Mouse (Mus musculus) common myeloid progenitor, adult 5-6 weeks (primary cell): ENCODE measurements around the gene Fam198a. TPM values are rescaled to one million over a fixed set of nuclear protein-coding genes. Genes with fewer than 3 reads are reported as not detected.

ENCODE experiments used
- ATAC-seq: replicated peaks from 2 replicates; pipeline ENCODE4 v1.8.0; 2016; ENCODE audit warnings: low read depth, mild to moderate bottlenecking, moderate TSS enrichment, inconsistent platforms; ENCODE audit not compliant: poor library complexity, severe bottlenecking
- total RNA-seq: library from RNA; stranded (forward); fragments of 200-1000, 187-1606 nt; gene quantifications from 2 replicates; pipeline ENCODE4 v1.2.3, GENCODE M21; 2017

Fam198a gene
- total RNA-seq, 1 experiment from 2014 or later = not detected

DNA sequence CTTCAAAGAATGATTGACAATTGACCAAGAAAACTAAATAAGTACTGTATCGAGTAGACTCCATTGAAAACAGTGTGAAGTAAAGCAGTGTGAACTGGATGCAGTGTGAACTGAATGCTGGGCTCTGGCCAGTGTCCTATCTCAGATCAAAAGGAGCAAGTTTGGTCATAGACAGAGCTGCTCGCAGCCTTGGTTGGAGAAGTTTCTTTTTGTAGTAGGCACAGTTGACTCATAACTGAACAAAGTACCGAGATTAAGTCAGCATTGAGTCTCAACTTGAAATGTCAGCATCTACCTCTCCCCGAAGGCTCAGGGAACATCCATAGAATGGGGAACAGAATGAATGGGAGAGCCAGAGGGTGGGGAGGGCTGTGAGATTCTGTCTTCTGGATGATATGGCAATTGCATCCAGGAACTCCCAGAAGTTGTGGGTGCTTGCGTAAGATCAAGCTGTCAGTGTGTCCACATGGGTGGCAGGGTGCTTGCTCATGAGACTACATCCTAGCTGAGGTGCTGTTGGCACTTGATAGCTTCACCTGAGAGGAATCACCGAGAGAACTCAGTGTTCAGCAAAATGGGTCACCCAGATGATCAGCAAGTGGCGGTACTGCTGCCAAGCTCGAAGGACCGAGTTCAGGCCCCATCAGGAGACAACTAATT lies 25.8 kb upstream of the Fam198a start:
- no peak for ATAC-seq

DNA sequence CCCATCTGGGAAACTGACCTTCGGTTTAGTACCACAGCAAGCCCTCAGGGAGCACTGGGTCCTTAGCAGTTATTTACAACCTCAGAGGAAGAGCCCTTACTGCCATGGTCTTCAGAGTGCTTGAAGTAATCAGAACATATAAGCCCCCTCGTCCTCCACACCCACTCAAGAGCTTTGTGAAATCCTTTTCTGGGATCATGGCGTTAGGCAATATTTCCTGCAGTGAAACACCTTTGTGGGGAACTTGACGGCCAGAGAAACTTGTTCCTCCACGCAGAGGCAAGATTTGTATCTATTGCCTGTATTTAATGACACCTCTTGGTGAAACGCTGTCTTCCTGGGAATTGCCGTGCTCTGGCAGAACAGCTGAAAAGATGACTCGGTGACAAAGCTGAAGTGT lies 24.8 kb upstream of the Fam198a start:
- ATAC-seq = no peak

DNA sequence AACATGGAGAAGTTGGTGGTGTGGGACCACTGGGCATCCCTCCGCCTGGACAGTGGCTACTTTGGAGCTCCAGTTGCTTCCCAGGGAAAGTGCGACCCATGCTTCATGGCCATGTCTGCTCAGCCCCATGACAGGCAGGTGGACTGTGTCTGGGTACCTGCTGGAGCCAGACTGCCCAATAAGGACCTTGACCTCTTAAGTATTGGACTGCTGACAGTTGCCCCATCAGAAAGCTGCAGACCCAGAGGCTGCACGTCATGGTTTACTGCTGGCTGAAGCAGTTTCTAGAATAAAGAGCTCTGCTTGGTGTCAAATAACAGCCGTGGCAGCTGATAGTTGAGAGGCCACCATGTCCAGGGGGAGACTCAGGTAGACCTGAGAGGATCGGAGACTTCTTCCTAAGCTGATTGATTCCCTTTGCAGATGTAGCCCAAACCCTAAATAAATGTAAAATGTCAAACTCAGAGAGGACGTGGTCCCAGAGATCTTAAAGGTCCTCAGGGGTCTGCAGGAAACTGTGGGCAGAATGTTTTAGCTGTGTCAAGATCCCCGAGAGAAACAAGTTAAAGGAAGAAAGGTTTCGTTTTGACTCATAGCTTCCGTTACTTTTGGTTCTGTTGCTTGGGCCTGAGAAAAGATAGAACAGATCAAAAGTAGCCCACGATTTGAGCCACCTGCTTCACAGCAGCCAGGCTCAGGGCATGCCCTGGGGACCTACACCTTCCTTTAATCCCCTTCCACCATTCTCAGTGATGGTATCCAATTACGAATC lies 24.0 kb upstream of the Fam198a start:
- ATAC-seq = no peak; the same call in 1 of the 2 replicates

DNA sequence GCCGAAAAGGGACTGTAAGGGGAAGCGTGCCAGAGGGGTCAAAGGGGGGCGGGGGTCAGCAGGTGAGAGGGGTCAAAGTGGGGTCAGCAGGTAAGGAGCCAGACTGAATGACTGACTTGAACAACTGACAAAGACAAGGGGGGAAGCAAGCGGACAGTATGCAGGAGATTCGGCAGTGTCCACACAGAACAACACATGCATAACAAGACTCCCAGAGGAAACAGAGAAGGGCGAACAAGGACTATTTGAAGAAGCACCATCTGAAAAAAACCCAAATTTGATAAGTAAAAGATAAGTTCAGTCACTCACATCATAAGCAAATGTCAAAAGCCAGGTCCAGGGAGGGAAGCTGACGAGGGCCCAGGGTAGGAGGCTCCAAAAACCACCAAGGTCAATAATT lies 23.1 kb upstream of the Fam198a start:
- no peak for ATAC-seq

DNA sequence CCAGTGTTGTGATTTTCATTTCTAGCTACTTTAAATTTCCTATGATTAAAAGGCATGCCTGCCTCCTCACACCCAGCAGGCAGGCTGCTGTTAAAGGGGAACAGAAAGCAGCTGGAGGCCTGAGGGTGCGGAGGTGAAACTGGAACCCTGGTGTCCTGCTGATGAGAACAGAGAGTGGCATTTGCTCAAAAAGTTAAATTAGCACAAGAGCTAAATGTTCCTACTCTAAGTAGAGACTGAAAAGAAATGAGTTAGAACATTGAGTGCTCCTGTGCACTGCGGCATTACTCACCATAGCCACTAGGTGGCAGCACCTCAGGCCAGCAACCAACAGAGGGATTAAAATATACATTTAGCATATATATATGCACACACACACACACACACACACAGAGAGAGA lies 22.3 kb upstream of the Fam198a start:
- ATAC-seq = peak; percentile 89

DNA sequence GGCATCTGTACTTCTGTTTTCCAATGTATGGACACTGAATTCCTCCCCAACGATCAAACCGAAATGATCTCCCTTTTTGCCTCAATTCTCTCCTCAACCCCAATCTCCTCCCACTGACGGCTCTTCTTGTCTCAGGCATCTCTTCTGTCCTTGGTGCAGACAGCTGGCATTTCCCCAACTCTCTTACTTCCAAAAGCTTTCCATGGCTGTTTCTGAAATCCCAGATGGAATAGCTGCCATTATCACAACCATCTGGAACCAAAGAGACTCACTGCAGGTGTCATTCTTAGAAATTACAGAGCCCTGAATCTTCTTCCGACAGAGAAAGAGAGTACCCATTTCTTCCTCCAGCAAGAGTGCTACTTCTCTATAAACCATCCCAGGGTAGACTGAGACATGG lies 15.9 kb upstream of the Fam198a start:
- no peak for ATAC-seq

DNA sequence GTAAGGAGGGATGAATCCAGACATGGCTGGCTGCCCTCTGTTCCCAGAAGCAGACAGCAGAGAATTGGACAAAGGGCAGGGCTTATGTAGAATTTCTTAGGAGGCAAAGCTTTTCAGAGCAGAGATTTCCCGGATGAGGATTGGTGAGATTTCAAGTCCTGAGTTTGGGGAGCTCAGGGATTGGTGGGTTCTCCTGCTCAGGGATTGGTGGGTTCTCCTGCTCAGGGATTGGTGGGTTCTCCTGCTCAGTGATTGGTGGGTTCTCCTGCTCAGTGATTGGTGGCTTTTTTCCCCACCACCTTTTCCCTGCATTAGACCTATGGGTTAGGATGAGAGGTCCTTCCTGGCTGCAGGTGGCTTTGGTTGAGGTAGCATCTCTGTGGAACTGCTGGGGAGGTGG lies 13.8 kb upstream of the Fam198a start:
- ATAC-seq = no peak

DNA sequence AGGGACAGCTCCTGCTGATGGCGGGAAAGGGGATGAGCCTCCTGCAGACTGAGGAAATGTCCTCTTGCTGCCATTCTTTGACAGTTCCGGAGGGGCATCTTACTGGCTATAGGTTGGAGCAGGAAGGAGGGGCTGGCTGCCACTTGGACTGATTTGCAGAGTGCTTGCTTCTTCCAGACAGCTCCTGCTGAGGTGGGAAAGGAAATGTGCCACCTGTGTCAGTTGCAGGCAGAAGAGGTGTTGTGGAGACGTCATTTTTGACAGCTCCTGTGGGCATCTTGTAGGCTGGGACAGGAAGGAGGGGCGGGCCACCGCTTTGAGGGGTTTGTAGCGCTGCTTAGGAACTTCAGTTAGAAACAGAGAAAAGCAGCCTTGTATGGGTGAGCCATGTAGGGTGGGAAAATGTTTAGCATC lies 13.3 kb upstream of the Fam198a start:
- peak; percentile 40; the same call in 1 of the 2 replicates for ATAC-seq

DNA sequence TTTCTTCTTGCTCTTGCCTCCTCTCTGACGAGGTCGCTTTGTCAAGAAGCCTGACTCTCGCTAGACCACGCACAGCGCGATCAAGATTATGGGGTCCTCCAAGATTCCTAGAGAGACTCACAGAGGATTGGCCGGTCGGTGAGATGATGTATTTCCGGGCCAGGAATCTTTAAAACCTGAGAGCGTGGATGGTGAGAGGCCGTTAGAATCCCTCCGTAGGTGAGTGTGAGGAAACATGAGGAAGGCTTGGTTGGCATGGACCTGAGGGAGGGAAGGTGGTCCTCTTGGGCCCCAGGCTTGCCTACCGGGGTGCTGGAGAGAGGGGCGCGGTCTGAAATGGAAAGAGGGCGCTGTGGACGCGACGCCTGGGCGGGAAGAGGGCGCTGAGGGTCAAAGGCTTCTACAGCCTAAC lies 12.8 kb upstream of the Fam198a start:
- peak; percentile 77 for ATAC-seq

DNA sequence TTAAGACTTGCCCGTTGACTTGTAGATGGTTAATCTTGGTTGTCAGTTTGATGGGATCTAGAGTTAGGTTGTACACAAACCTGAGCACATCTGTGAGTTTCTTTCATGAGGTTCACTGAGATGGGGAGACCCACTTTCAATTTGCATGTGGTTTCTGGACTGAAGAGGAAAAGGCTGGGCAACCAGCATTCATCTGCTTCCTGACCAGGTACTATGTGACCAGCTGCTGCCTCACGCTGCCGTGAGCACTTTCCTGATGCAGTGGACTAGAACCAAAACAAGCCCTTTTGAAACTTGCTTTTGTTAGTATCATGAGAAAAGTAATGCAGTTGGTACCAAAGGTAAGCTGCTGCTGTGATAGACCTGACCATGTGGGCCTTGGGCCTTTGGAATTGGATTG lies 7.8 kb upstream of the Fam198a start:
- no peak for ATAC-seq

DNA sequence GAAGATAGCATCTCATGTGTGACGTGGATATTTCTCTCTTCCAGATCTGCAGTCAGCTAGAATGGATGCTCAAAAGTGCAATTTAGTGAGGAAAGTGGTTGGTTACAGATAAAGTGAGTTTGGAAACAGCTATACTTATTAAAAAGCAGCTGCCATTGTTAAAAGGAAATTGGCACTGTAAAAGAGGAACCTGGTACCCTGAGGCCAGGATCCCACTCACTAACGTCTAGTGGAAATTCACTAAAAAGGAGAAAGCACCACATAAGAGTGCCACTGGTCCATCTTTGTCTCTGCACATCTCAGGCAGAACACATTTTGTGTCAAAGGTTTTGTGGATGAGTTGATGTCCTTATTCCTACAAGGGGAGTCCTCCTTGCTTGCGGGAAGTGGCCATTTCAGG lies 7.2 kb upstream of the Fam198a start:
- ATAC-seq = 0 out of 2 replicates have a peak, but pooled peaks have one; percentile 32

DNA sequence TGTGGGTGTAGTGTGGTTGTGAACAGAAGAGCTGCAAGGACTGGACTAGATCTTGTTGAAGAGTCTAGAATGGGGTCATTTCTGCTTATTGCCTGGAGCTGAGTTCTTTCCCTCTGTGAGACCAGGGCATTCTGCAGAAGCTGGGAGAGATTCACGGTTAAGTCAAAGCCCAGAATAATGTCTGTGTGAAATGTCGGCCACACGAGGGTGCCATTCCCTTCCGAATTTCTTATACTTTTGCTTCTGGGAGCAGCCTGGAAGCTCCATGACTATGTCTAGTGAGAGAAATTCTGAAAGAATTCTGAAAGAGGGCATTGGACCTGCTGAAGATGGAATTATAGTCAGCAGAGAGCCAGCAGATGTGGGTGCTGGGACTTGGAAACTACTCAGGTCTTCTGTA lies 3.0 kb upstream of the Fam198a start:
- ATAC-seq = no peak

DNA sequence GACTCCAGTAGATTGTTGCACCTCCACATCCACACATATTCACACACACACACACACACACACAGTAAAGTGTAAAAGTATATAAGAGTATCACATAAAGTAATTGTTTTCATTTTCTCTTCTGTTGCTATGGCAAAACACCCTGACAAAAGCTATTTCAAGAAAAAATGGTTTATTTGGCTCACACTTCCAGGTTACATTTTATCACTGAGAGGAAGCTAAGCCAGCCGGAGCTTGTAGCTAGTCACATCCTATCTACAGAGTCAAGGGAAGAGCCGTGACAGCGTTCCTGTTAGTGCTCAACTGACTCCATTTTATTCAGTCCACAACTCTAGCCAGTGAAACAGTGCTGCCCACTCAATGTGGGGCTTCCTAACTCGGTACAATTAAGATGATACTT lies 2.4 kb upstream of the Fam198a start:
- no peak for ATAC-seq

DNA sequence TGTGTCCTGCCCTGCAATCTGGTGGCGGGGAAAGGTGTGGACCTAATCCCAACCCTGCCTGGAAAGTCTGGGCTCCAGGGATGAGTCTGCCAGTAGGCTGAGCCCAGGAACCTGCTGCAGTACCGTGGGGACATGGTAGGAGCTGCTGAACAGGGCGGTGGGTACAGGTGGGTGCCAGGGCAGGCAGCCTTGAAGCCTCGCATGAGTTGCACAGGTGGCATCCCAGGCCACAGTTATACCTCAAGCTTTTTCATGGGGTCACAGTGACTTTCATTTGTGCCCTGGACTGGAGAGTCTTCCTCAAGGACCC lies 281 bp downstream of the Fam198a start:
- no peak for ATAC-seq

DNA sequence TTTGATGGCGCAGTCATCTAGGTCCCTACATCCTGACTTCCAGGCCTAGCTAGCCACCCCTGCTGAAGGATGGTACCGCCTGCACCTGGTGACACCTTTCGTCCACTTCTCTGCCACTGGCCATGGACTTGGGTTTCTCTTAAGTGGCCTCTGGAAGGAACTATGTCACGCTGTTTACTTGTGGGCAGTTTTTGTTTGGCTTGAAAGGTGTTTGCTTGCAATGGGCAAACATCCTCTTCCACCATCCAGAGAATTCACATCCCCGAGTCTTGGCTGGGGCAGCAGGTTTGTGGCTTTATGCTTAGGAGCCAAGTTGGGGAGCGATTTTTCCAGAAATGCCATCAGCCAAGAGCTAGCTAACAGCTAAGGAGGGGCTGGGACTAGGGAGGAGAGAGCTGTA lies 1.8 kb downstream of the Fam198a start:
- ATAC-seq = no peak

DNA sequence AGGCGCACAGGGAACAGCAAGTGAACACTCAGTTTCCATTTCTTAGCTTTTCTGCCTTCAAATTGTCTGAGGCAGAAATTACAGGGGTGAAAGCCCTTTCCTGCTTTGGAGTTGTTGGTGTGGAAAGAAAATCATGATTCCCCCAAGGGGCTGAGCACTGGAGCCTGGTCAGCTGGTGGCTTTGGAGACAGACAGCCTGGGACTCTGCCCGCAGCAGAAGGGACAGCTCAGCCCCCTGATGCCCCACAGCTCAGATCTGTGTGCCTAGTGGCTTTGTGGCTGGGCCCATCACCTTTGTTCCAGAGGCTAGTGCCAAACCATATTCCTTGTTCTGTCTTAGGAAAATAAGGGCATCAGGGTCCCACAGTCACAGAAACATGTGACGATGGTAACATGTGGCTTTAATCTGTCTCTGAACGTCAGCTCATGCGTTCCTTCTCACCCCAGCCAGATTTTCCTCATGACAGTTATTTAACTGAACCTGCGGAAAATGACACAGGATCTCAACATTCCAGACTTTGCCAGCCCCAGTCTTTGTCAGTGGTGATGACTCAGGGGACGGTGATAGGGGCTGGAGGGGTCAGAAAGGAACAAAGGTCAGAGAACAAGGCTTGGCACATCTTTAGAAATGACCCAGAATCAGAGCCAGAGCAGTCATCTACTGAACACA lies 9.3 kb downstream of the Fam198a start:
- ATAC-seq = no peak

DNA sequence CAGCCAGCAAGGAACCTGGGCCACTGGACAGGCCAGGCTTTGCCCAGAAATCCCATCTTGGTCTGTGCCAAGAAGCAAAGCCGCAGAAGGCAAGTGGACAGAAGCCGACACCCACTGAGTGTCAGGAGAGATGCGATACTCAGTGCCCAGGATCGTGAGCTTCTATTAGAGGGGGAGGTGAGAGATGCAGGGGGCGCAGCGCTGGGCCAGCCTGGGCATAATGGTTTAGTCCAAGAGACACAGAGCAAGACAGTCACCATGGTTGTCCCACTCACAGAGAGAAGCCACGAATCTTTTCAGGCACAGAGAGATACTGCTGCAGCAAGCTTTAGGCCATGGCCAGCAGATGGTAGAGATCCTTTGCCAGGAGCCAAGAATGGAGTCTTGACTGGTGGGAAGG lies 14.2 kb downstream of the Fam198a start:
- ATAC-seq = no peak

DNA sequence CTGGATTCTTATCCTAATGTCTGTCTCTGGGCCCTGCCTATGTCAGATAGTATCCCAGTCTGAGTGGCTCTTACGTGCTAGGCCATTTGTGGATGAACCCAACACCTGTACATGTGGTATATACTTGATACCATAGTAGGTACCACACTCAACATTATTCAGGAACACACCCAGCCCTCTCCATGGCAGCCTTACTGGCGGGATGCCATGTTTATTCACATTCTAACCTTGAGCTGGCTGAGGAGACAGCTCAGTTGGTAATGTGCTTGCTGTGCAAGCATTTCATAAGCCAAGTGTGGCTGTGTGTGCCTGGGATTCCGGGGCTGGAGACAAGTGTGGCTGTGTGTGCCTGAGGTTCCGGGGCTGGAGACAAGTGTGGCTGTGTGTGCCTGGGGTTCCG lies 17.5 kb downstream of the Fam198a start:
- ATAC-seq = no peak

DNA sequence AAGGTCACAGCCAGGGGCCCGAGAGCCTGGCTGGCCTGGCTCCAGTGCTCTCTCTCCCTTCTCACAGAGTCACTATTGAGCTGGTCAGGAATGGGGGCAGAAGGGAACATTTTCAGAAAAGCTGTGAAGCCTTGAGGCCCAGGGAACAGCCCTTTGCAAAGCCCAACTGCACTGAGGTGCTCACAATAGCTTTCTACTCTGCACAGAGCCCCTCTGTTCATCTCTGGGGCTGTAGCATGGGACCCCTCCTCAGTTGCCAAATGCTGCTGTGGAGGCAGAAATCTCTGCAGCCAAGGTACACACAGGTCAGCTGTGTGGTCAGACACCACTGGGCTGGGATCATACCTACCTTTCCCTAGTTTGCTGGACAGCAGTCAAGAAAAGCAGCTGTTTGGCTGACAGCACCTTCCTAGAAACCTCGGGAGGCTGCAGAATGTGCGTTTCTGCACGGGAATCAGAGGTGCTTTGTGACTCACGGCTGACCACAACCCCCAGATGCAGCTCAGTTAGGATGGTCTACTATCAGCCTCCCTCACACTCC lies 19.1 kb downstream of the Fam198a start:
- ATAC-seq = no peak

DNA sequence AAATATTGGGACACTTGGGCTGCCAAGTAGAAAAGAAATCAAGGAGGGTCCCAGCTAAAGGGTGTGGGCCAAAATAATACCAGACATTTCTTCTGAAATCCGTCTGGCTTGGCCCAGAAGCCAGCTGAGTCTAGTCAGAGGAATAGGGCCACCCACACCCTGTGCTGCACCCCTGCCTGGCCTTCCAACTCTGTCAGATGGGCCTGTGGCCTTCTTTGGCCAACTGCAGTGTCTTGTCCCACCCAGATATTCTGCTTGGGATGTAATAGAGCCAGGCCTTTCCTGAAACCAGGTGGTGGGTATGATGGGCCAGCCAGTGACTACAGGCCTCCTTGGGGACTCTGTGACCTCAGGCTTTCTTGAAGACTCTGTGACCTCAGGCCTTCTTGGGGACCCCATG lies 22.4 kb downstream of the Fam198a start:
- ATAC-seq = no peak
